Mouse (Mus musculus) hindbrain, embryonic 16.5 days (tissue): ENCODE measurements around the gene Dpp8. TPM values are rescaled to one million over a fixed set of nuclear protein-coding genes. Genes with fewer than 3 reads are reported as not detected.
A peak's percentile ranks its signal among the peaks of the same experiment; 100 is the strongest.
"Not testable (repeated sequence)": the region's sequence is repeated elsewhere in the genome, so short reads cannot be mapped to it uniquely, and the experiment has no call there.

Experiments used
- ATAC-seq: fragments of 200-750 bp; cut with Nextera tagmentation; 2 replicates; pipeline ENCODE4 v1.8.0; 2017; ENCODE audit warnings: moderate TSS enrichment, moderate library complexity
- H3K27ac ChIP-seq: fragments of 300-500 bp; sonication (generic); 2 replicates; pipeline ENCODE4 v1.5.1; 2014; ENCODE audit warnings: low read depth, mild to moderate bottlenecking, control low read depth, low read length, moderate library complexity
- H3K27me3 ChIP-seq: fragments of 300-500 bp; sonication (generic); replicated peaks from 2 replicates; pipeline ENCODE4 v1.6.1; 2014; ENCODE audit warnings: low read length; ENCODE audit not compliant: control insufficient read depth, insufficient read depth
- H3K36me3 ChIP-seq: fragments of 300-500 bp; sonication (generic); 2 replicates; pipeline ENCODE4 v1.6.1; 2014; ENCODE audit warnings: mild to moderate bottlenecking, low read length, moderate library complexity, mixed read lengths; ENCODE audit not compliant: control insufficient read depth, insufficient read depth
- H3K4me1 ChIP-seq: fragments of 300-500 bp; sonication (generic); 2 replicates; pipeline ENCODE4 v1.6.1; 2014; ENCODE audit warnings: low read depth, low read length; ENCODE audit not compliant: control insufficient read depth, insufficient read depth
- H3K4me2 ChIP-seq: fragments of 300-500 bp; sonication (generic); 2 replicates; pipeline ENCODE4 v1.6.1; 2014; ENCODE audit warnings: mild to moderate bottlenecking, low read length, control low read depth, moderate library complexity
- H3K4me3 ChIP-seq: fragments of 300-500 bp; sonication (generic); 2 replicates; pipeline ENCODE4 v1.5.1; 2014; ENCODE audit warnings: mild to moderate bottlenecking, low read length, control low read depth, moderate library complexity
- H3K9ac ChIP-seq: fragments of 300-500 bp; sonication (generic); 2 replicates; pipeline ENCODE4 v1.6.1; 2014; ENCODE audit warnings: low read depth, mild to moderate bottlenecking, control low read depth, low read length, moderate library complexity
- H3K9me3 ChIP-seq: fragments of 300-500 bp; sonication (generic); 2 replicates; pipeline ENCODE4 v1.6.1; 2014; ENCODE audit warnings: mild to moderate bottlenecking, low read length, moderate library complexity; ENCODE audit not compliant: control insufficient read depth
- WGBS: fragments of 180-500 bp; shearing (Covaris S2); extraction: QIAGEN DNeasy Blood & Tissue Kit; methylation state at CpG from one replicate; pipeline ENCODE4 v1.1.7; 2014; 5-methylcytosine and 5-hydroxymethylcytosine counted together
- polyA plus RNA-seq: library from polyadenylated mRNA; unstranded; fragments of >200 nt; fragmentation: Nextera tagmentation; extraction: Ambion mirVana; gene quantifications from 2 replicates; pipeline ENCODE4 v1.2.1, GENCODE M21; 2015

Dpp8 gene
- polyA plus RNA-seq, 1 experiment from 2014 or later, result 33.1 TPM

DNA sequence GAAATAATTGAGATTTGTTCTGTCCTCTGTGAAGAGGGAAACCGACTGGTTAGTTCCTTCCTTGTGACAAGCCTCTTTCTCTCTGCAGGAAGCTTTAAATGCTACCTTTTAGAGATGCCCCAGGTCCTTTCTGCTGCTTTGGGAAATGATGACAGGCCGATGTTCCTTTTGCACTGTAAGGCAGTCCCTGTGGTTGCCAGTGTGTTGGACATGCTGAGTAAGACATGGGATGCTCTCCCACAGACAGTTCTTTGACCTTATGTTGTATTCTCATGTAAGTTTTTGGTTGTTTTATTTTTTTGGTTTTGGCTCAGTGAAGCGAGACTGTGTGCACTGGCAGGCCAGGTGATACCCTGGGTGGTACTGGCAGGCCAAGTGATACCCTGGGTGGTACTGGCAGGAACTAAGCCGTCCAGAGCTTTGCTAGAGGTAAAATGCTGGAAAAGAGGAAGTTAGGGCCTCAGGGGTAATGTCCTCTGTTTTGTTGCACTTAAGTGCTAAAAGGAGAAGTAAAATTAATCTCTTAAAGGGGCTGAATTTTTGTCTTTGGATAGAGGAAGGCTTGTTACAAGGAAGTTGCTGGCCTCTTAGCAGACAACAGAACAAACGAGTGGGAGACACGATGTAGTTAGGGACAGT, 42.8 kb downstream of the Dpp8 start:
- Histone ChIP-seq H3K36me3 (peaks cover 16% of the 10 kb centered on the region), H3K4me1 (no peaks in the 10 kb centered on the region), H3K9ac (no peak overlapping the region), H3K27me3 (no peaks in the 10 kb centered on the region), H3K4me3 (no peak overlapping the region), H3K4me2 (no peak overlapping the region), H3K27ac (no peak overlapping the region), H3K9me3 (no peaks in the 10 kb centered on the region)
- 88% methylated on average over 6 of the region's 6 CpGs for WGBS
- no peak for ATAC-seq

DNA sequence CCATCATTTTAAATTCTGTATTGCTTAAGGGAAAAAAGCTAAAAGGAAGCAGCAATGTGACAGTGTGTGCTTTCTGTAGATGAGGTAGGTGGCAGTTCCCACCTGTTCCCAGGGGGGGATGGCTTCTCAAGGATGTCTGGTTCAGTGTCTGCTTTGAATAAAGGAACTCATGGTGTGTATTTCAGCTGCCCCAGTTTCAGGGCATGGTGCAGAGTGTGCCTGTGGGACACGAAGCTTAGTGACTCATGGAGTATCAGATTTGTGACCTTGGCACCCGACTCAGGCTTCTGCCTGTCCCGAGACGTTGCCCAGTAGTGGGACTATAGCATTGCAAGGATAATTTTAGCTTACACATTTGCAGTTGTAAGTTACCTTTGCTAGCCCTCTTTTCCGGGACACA, 45.3 kb downstream of the Dpp8 start:
- Histone ChIP-seq H3K9me3 (no peaks in the 10 kb centered on the region), H3K36me3 (peaks cover 20% of the 10 kb centered on the region), H3K27ac (no peak overlapping the region), H3K4me3 (no peak overlapping the region), H3K4me2 (no peak overlapping the region), H3K4me1 (no peaks in the 10 kb centered on the region), H3K27me3 (no peaks in the 10 kb centered on the region), H3K9ac (no peak overlapping the region)
- ATAC-seq, result no peak
- 90% methylated on average over 5 of the region's 5 CpGs for WGBS

DNA sequence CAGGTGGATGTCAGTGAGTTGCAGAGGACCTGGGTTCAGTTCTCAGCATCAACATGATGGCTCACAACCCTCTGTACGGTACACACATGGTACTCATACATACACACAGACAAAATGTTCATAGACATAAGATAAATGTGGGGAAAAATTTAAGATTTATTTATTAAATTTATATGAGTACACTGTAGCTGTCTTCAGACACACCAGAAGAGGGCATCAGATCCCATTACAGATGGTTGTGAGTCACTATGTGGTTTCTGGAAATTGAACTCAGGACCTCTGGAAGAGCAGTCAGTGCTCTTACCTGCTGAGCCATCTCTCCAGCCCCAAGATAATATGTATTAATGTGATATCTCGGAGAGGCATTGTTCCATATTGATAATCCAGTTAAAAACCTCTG, 47.9 kb downstream of the Dpp8 start:
- H3K9me3 ChIP-seq, H3K9ac ChIP-seq, ATAC-seq, H3K4me1 ChIP-seq, H3K4me3 ChIP-seq, H3K27me3 ChIP-seq, H3K4me2 ChIP-seq, H3K27ac ChIP-seq: not testable (repeated sequence)
- peaks cover 27% of the 10 kb centered on the region for H3K36me3 ChIP-seq
- WGBS, result 92% methylated on average over 2 of the region's 2 CpGs

GRCm38 (mm10) chr9:65083075-65083765, 51.0 kb downstream of the Dpp8 start:
- H3K4me2 ChIP-seq, result no peak overlapping the region
- ATAC-seq, result no peak
- H3K4me3 ChIP-seq, result no peak overlapping the region
- H3K9me3 ChIP-seq, result no peaks in the 10 kb centered on the region
- H3K27me3 ChIP-seq, result no peaks in the 10 kb centered on the region
- H3K27ac ChIP-seq, result no peak overlapping the region
- peaks cover 21% of the 10 kb centered on the region for H3K36me3 ChIP-seq
- WGBS, result 94% methylated on average over 18 of the region's 18 CpGs
- H3K9ac ChIP-seq, result no peak overlapping the region
- no peaks in the 10 kb centered on the region for H3K4me1 ChIP-seq

DNA sequence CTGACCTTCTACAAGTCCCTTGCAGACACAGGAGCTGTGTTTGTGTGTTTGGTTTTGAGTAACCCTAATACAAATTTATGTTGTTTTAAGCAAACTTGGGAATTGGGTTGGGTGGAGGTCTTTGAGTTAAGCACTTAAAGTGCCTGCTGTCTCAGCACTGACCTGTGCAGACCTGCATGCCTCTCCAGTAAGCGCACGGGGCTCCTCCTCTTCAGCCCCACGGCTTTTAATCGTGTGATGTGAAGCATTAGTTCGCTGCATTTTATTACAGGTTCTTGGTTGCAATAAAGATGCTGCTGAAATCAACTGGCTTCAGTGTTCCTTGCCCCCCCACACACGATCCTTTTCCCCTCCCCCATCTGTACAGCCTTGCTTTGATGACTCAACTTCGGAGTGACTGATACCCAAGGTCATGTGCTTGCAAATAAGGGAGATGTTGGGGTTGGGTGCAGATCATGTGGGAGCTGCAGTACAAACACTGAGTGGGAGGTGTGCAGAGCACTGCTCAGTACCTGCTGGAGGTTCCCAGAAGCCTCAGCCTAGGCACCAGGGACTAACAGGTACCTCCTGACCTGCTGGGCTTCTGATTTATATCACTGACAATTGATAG, 52.1 kb downstream of the Dpp8 start:
- Histone ChIP-seq H3K27me3 (no peaks in the 10 kb centered on the region), H3K9me3 (no peaks in the 10 kb centered on the region), H3K4me1 (no peaks in the 10 kb centered on the region), H3K36me3 (peaks cover 16% of the 10 kb centered on the region), H3K4me3 (no peak overlapping the region), H3K4me2 (no peak overlapping the region), H3K27ac (no peak overlapping the region), H3K9ac (no peak overlapping the region)
- ATAC-seq, result no peak
- WGBS, result 87% methylated on average over 7 of the region's 7 CpGs

DNA sequence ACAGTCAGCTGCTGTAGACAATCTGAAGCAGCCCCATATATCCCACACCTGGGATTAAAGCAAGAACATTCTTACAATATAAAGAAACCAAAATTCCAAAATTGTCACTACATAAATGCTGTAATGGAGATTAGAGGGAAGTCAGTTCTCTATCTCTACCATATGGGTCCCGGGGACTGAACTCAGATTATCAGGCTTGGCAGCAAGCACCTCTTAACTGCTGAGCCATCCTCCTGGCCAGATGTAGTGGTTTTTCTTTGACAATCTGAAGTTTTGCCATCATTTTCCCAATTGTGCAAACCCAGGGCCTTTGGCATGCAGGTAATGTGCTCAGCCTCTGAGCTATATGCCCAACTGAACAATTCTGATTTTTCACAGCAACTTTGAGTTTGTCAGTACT, 53.1 kb downstream of the Dpp8 start:
- Histone ChIP-seq H3K4me2 (no peak overlapping the region), H3K4me3 (no peak overlapping the region), H3K4me1 (no peaks in the 10 kb centered on the region), H3K9ac (no peak overlapping the region), H3K36me3 (peaks cover 14% of the 10 kb centered on the region), H3K27me3 (no peaks in the 10 kb centered on the region), H3K9me3 (no peaks in the 10 kb centered on the region), H3K27ac (no peak overlapping the region)
- WGBS, result 92% methylated on average over 1 of the region's 1 CpGs
- no peak for ATAC-seq

GRCm38 (mm10) chr9:65086801-65087200, 54.6 kb downstream of the Dpp8 start:
- 47% methylated on average over 1 of the region's 1 CpGs for WGBS
- ATAC-seq, result no peak
- H3K4me1 ChIP-seq, result no peaks in the 10 kb centered on the region
- H3K9me3 ChIP-seq, result no peaks in the 10 kb centered on the region
- peaks cover 11% of the 10 kb centered on the region for H3K36me3 ChIP-seq
- H3K4me3 ChIP-seq, result no peak overlapping the region
- H3K4me2 ChIP-seq, result no peak overlapping the region
- no peaks in the 10 kb centered on the region for H3K27me3 ChIP-seq
- no peak overlapping the region for H3K27ac ChIP-seq
- no peak overlapping the region for H3K9ac ChIP-seq

GRCm38 (mm10) chr9:65087490-65087889, 55.3 kb downstream of the Dpp8 start:
- H3K4me2 ChIP-seq, result no peak overlapping the region
- no peak overlapping the region for H3K27ac ChIP-seq
- no peaks in the 10 kb centered on the region for H3K4me1 ChIP-seq
- no peaks in the 10 kb centered on the region for H3K9me3 ChIP-seq
- no peak overlapping the region for H3K9ac ChIP-seq
- 47% methylated on average over 5 of the region's 5 CpGs for WGBS
- no peak for ATAC-seq
- H3K4me3 ChIP-seq, result no peak overlapping the region
- H3K36me3 ChIP-seq, result peaks cover 8% of the 10 kb centered on the region; the same call in 1 of the 2 replicates
- H3K27me3 ChIP-seq, result no peaks in the 10 kb centered on the region

GRCm38 (mm10) chr9:65094237-65094636, 62.0 kb downstream of the Dpp8 start:
- Histone ChIP-seq H3K9me3 (no peaks in the 10 kb centered on the region), H3K9ac (no peak overlapping the region), H3K4me3 (no peak overlapping the region), H3K27me3 (no peaks in the 10 kb centered on the region), H3K4me1 (no peaks in the 10 kb centered on the region), H3K36me3 (no peaks in the 10 kb centered on the region), H3K4me2 (no peak overlapping the region), H3K27ac (no peak overlapping the region; the same call in 1 of the 2 replicates)
- ATAC-seq, result peak; percentile 54; the same call in 1 of the 2 replicates
- WGBS, result 31% methylated on average over 6 of the region's 6 CpGs
